Mouse (Mus musculus): ENCODE measurements at regions not wholly inside any gene's neighbourhood (a gene's known extent, or its start where the extent isn't known, plus 50 kb on each side); places are given as distances from the start of the nearest gene placed in this dataset.

GRCm38 (mm10) chr3:41430191-41430590 lies 125.3 kb upstream of the Jade1 start:
- TF ChIP-seq CTCF (IDR thresholded peaks at IDR 0.05; ENCODE audit: low read depth, low read length): no peak
- TF ChIP-seq POLR2A (IDR thresholded peaks at IDR 0.05; ENCODE audit: insufficient read depth, low read length): no peak
